Mouse (Mus musculus): Measurements from ENCODE around the gene Snrnp25.

The Snrnp25 gene

GRCm38 (mm10) chr11:32224468-32225139 lies 19.4 kb downstream of the Snrnp25 start:
- DNase-seq (ENCODE audit: low read depth) = peak; percentile 85

GRCm38 (mm10) chr11:32225222-32226104 lies 20.2 kb downstream of the Snrnp25 start:
- DNase-seq (ENCODE audit: low read depth) = no peak

- no peak for DNase-seq (ENCODE audit: low read depth)
Observed at GRCm38 (mm10) chr11:32226124-32226871, 21.1 kb downstream of the Snrnp25 start, which contains the start of gene Mpg. TSS of gene Mpg (plus strand) at chr11:32226505.

- DNase-seq (ENCODE audit: low read depth) = no peak
Observed at GRCm38 (mm10) chr11:32227041-32227440, 21.8 kb downstream of the Snrnp25 start.

GRCm38 (mm10) chr11:32227555-32227954 lies 22.3 kb downstream of the Snrnp25 start:
- DNase-seq (ENCODE audit: low read depth) = no peak

GRCm38 (mm10) chr11:32228292-32228845 lies 23.2 kb downstream of the Snrnp25 start:
- DNase-seq (ENCODE audit: low read depth) = no peak

GRCm38 (mm10) chr11:32230220-32230619 lies 25.0 kb downstream of the Snrnp25 start:
- DNase-seq (ENCODE audit: low read depth) = no peak

- DNase-seq (ENCODE audit: low read depth) = no peak
Observed at GRCm38 (mm10) chr11:32231125-32231524, 25.9 kb downstream of the Snrnp25 start.

GRCm38 (mm10) chr11:32232848-32233247 lies 27.6 kb downstream of the Snrnp25 start:
- DNase-seq (ENCODE audit: low read depth) = no peak

GRCm38 (mm10) chr11:32233895-32234294 lies 28.7 kb downstream of the Snrnp25 start:
- DNase-seq (ENCODE audit: low read depth) = no peak

- DNase-seq (ENCODE audit: low read depth) = no peak
Observed at GRCm38 (mm10) chr11:32234816-32235485, 29.7 kb downstream of the Snrnp25 start.

GRCm38 (mm10) chr11:32235646-32236045 lies 30.4 kb downstream of the Snrnp25 start:
- DNase-seq (ENCODE audit: low read depth) = no peak

- no peak for DNase-seq (ENCODE audit: low read depth)
Observed at GRCm38 (mm10) chr11:32236132-32236531, 30.9 kb downstream of the Snrnp25 start.

GRCm38 (mm10) chr11:32236712-32237410 lies 31.6 kb downstream of the Snrnp25 start:
- DNase-seq (ENCODE audit: low read depth) = no peak

- DNase-seq (ENCODE audit: low read depth) = no peak
Observed at GRCm38 (mm10) chr11:32237411-32237795, 32.2 kb downstream of the Snrnp25 start.

- no peak for DNase-seq (ENCODE audit: low read depth)
Observed at GRCm38 (mm10) chr11:32238093-32238860, 33.1 kb downstream of the Snrnp25 start.

- DNase-seq (ENCODE audit: low read depth) = no peak
Observed at GRCm38 (mm10) chr11:32241391-32241790, 36.2 kb downstream of the Snrnp25 start.

GRCm38 (mm10) chr11:32242209-32242608 lies 37.0 kb downstream of the Snrnp25 start:
- DNase-seq (ENCODE audit: low read depth) = no peak

GRCm38 (mm10) chr11:32243205-32243955 lies 38.2 kb downstream of the Snrnp25 start:
- DNase-seq (ENCODE audit: low read depth) = no peak

Data from fibroblast of lung, adult 2 months (primary cell).